Mouse (Mus musculus): ENCODE results near the gene Spata3. TPM values are rescaled to one million over a fixed set of nuclear protein-coding genes. Genes with fewer than 3 reads are reported as not detected.
"Not testable (repeated sequence)": the region's sequence is repeated elsewhere in the genome, so short reads cannot be mapped to it uniquely, and the experiment has no call there.

The Spata3 gene
- polyA plus RNA-seq, 1 experiment from 2014 or later: not detected

GRCm38 (mm10) chr1:86007778-86008177 is 8.8 kb upstream of the Spata3 start:
- H3K27ac ChIP-seq (replicated peaks; ENCODE audit: low read depth, low read length): no peak overlapping the region
- no peaks in the 10 kb centered on the region for H3K27me3 ChIP-seq (ENCODE audit: control insufficient read depth, insufficient read depth, low read length)
- H3K4me2 ChIP-seq (ENCODE audit: low read depth, severe bottlenecking): no peak overlapping the region
- WGBS: under 1% methylated on average over 7 of the region's 7 CpGs
- DNase-seq (ENCODE audit: low spot score) (peak; percentile 93), ATAC-seq (ENCODE audit: insufficient number of reproducible peaks, low FRiP score, low TSS enrichment, low read depth) (no peak; the same call in 1 of the 2 replicates)
- H3K36me3 ChIP-seq (ENCODE audit: control insufficient read depth, insufficient read depth, low read length): no peaks in the 10 kb centered on the region
- no peaks in the 10 kb centered on the region for H3K9me3 ChIP-seq (ENCODE audit: control insufficient read depth, low read length)
- H3K4me1 ChIP-seq (ENCODE audit: control insufficient read depth, insufficient read depth, low read length): no peaks in the 10 kb centered on the region
- no peak overlapping the region for H3K9ac ChIP-seq (ENCODE audit: low read length)
- no peak overlapping the region for H3K4me3 ChIP-seq (ENCODE audit: low read depth, low read length)

GRCm38 (mm10) chr1:86015758-86016157 is 858 bp upstream of the Spata3 start:
- not testable (repeated sequence) for H3K9me3 ChIP-seq (ENCODE audit: control insufficient read depth, low read length); H3K9ac ChIP-seq (ENCODE audit: low read length); H3K4me2 ChIP-seq (ENCODE audit: low read depth, severe bottlenecking); DNase-seq (ENCODE audit: low spot score); H3K4me1 ChIP-seq (ENCODE audit: control insufficient read depth, insufficient read depth, low read length); ATAC-seq (ENCODE audit: insufficient number of reproducible peaks, low FRiP score, low TSS enrichment, low read depth); H3K27ac ChIP-seq (replicated peaks; ENCODE audit: low read depth, low read length); H3K4me3 ChIP-seq (ENCODE audit: low read depth, low read length); H3K36me3 ChIP-seq (ENCODE audit: control insufficient read depth, insufficient read depth, low read length)
- WGBS: 93% methylated on average over 9 of the region's 9 CpGs
- H3K27me3 ChIP-seq (ENCODE audit: control insufficient read depth, insufficient read depth, low read length): peaks cover 18% of the 10 kb centered on the region

GRCm38 (mm10) chr1:86018235-86019055 is 1.8 kb downstream of the Spata3 start:
- DNase-seq (ENCODE audit: low spot score) (peak; percentile 81), ATAC-seq (ENCODE audit: insufficient number of reproducible peaks, low FRiP score, low TSS enrichment, low read depth) (peak; percentile 44; the same call in 1 of the 2 replicates)
- Histone ChIP-seq H3K4me1 (ENCODE audit: control insufficient read depth, insufficient read depth, low read length) (no peaks in the 10 kb centered on the region), H3K4me3 (ENCODE audit: low read depth, low read length) (peak overlapping the region; percentile 44), H3K27ac (replicated peaks; ENCODE audit: low read depth, low read length) (no peak overlapping the region), H3K9ac (ENCODE audit: low read length) (peak overlapping the region; percentile 56; the same call in 1 of the 2 replicates), H3K9me3 (ENCODE audit: control insufficient read depth, low read length) (no peaks in the 10 kb centered on the region), H3K36me3 (ENCODE audit: control insufficient read depth, insufficient read depth, low read length) (no peaks in the 10 kb centered on the region), H3K27me3 (ENCODE audit: control insufficient read depth, insufficient read depth, low read length) (peaks cover 18% of the 10 kb centered on the region), H3K4me2 (ENCODE audit: low read depth, severe bottlenecking) (peak overlapping the region; percentile 89)
- WGBS: 3% methylated on average over 60 of the region's 60 CpGs

- Histone ChIP-seq H3K4me1 (ENCODE audit: control insufficient read depth, insufficient read depth, low read length) (no peaks in the 10 kb centered on the region), H3K27me3 (ENCODE audit: control insufficient read depth, insufficient read depth, low read length) (peaks cover 18% of the 10 kb centered on the region), H3K4me3 (ENCODE audit: low read depth, low read length) (no peak overlapping the region), H3K9ac (ENCODE audit: low read length) (no peak overlapping the region), H3K27ac (replicated peaks; ENCODE audit: low read depth, low read length) (no peak overlapping the region), H3K36me3 (ENCODE audit: control insufficient read depth, insufficient read depth, low read length) (no peaks in the 10 kb centered on the region), H3K4me2 (ENCODE audit: low read depth, severe bottlenecking) (no peak overlapping the region), H3K9me3 (ENCODE audit: control insufficient read depth, low read length) (no peaks in the 10 kb centered on the region)
- no peak for ATAC-seq (ENCODE audit: insufficient number of reproducible peaks, low FRiP score, low TSS enrichment, low read depth)
- 73% methylated on average over 11 of the region's 11 CpGs for WGBS
- no peak for DNase-seq (ENCODE audit: low spot score)
Measured at GRCm38 (mm10) chr1:86021365-86021989, 4.9 kb downstream of the Spata3 start.

GRCm38 (mm10) chr1:86032273-86032987 is 15.8 kb downstream of the Spata3 start:
- ATAC-seq (ENCODE audit: insufficient number of reproducible peaks, low FRiP score, low TSS enrichment, low read depth): no peak
- no peaks in the 10 kb centered on the region for H3K36me3 ChIP-seq (ENCODE audit: control insufficient read depth, insufficient read depth, low read length)
- H3K9me3 ChIP-seq (ENCODE audit: control insufficient read depth, low read length): no peaks in the 10 kb centered on the region
- no peaks in the 10 kb centered on the region for H3K27me3 ChIP-seq (ENCODE audit: control insufficient read depth, insufficient read depth, low read length)
- H3K9ac ChIP-seq (ENCODE audit: low read length): no peak overlapping the region
- no peak overlapping the region for H3K4me2 ChIP-seq (ENCODE audit: low read depth, severe bottlenecking)
- H3K4me3 ChIP-seq (ENCODE audit: low read depth, low read length): no peak overlapping the region
- no peak for DNase-seq (ENCODE audit: low spot score)
- WGBS: 22% methylated on average over 11 of the region's 11 CpGs
- H3K27ac ChIP-seq (replicated peaks; ENCODE audit: low read depth, low read length): no peak overlapping the region
- H3K4me1 ChIP-seq (ENCODE audit: control insufficient read depth, insufficient read depth, low read length): no peaks in the 10 kb centered on the region

- 74% methylated on average over 3 of the region's 3 CpGs for WGBS
- Histone ChIP-seq H3K27me3 (ENCODE audit: control insufficient read depth, insufficient read depth, low read length) (no peaks in the 10 kb centered on the region; the same call in 1 of the 2 replicates), H3K9me3 (ENCODE audit: control insufficient read depth, low read length) (no peaks in the 10 kb centered on the region), H3K4me3 (ENCODE audit: low read depth, low read length) (no peak overlapping the region), H3K36me3 (ENCODE audit: control insufficient read depth, insufficient read depth, low read length) (no peaks in the 10 kb centered on the region), H3K4me1 (ENCODE audit: control insufficient read depth, insufficient read depth, low read length) (no peaks in the 10 kb centered on the region), H3K27ac (replicated peaks; ENCODE audit: low read depth, low read length) (no peak overlapping the region), H3K9ac (ENCODE audit: low read length) (no peak overlapping the region), H3K4me2 (ENCODE audit: low read depth, severe bottlenecking) (no peak overlapping the region)
- DNase-seq (ENCODE audit: low spot score) (no peak), ATAC-seq (ENCODE audit: insufficient number of reproducible peaks, low FRiP score, low TSS enrichment, low read depth) (no peak)
Measured at GRCm38 (mm10) chr1:86038191-86038951, 21.8 kb downstream of the Spata3 start.

GRCm38 (mm10) chr1:86040131-86040530 is 23.5 kb downstream of the Spata3 start:
- Histone ChIP-seq H3K36me3 (ENCODE audit: control insufficient read depth, insufficient read depth, low read length) (no peaks in the 10 kb centered on the region), H3K9me3 (ENCODE audit: control insufficient read depth, low read length) (no peaks in the 10 kb centered on the region), H3K27me3 (ENCODE audit: control insufficient read depth, insufficient read depth, low read length) (peaks cover 10% of the 10 kb centered on the region), H3K4me3 (ENCODE audit: low read depth, low read length) (no peak overlapping the region), H3K27ac (replicated peaks; ENCODE audit: low read depth, low read length) (no peak overlapping the region), H3K4me2 (ENCODE audit: low read depth, severe bottlenecking) (no peak overlapping the region), H3K9ac (ENCODE audit: low read length) (no peak overlapping the region), H3K4me1 (ENCODE audit: control insufficient read depth, insufficient read depth, low read length) (no peaks in the 10 kb centered on the region)
- DNase-seq (ENCODE audit: low spot score) (no peak), ATAC-seq (ENCODE audit: insufficient number of reproducible peaks, low FRiP score, low TSS enrichment, low read depth) (no peak)
- 73% methylated on average over 4 of the region's 4 CpGs for WGBS

GRCm38 (mm10) chr1:86040817-86041216 is 24.2 kb downstream of the Spata3 start:
- WGBS: 88% methylated on average over 3 of the region's 3 CpGs
- ATAC-seq (ENCODE audit: insufficient number of reproducible peaks, low FRiP score, low TSS enrichment, low read depth) (no peak), DNase-seq (ENCODE audit: low spot score) (no peak)
- H3K9ac ChIP-seq (ENCODE audit: low read length): no peak overlapping the region
- H3K36me3 ChIP-seq (ENCODE audit: control insufficient read depth, insufficient read depth, low read length): no peaks in the 10 kb centered on the region
- H3K4me3 ChIP-seq (ENCODE audit: low read depth, low read length): no peak overlapping the region
- no peaks in the 10 kb centered on the region for H3K9me3 ChIP-seq (ENCODE audit: control insufficient read depth, low read length)
- H3K27ac ChIP-seq (replicated peaks; ENCODE audit: low read depth, low read length): no peak overlapping the region
- H3K27me3 ChIP-seq (ENCODE audit: control insufficient read depth, insufficient read depth, low read length): peaks cover 17% of the 10 kb centered on the region
- no peaks in the 10 kb centered on the region for H3K4me1 ChIP-seq (ENCODE audit: control insufficient read depth, insufficient read depth, low read length)
- no peak overlapping the region for H3K4me2 ChIP-seq (ENCODE audit: low read depth, severe bottlenecking)

All from limb, embryonic 11.5 days (tissue).